Mouse (Mus musculus) c-Kit-negative CD71-positive TER-119-positive erythroid progenitor cells, embryonic 14.5 days (primary cell): ENCODE measurements around the gene D10Jhu81e.
"Not testable (repeated sequence)": the region's sequence is repeated elsewhere in the genome, so short reads cannot be mapped to it uniquely, and the experiment has no call there.

ENCODE experiments used
- DNase-seq: peaks from one replicate; pipeline ENCODE4 v3.0.0-alpha.2; 2013; ENCODE audit warnings: low read depth, low spot score

D10Jhu81e gene

DNA sequence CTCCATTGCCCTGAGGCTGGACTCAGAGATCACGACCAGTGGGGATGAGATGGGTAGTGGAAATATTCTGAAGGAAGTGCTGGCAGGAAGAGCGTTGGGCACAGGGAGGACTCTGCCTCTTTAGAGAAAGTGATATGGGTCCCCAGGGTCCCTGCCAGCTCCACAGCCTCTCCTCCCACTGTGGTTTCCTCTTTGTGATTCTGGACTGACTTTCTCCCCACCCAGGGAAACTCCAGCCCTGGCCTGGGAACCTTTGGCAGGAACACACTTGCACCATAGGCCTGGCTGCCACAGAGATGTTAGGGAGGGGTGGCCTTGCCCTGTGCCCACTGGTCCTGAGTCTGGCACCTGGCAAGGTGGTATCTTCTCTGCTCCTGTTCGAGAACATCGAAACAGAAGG lies 39.6 kb downstream of the D10Jhu81e start:
- DNase-seq = no peak

DNA sequence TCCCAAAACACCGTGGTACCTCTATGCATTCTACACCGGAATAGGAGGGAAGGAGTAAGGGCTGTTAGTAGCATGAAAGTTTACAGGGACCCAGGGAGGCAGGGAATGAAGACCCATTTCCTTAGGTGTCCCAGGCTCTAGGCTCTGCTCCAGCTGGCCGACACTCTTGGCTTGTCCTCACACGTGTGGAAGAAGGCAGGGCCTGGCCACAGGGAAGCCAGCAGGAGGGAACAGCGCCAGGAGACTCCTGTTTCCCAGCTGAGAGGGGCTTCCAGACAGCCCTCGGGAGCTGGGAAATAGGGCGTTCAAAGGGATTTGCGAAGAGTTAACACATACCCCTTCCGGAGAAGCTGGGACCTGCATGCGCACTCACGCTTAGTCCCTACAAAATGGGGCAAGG lies 40.2 kb downstream of the D10Jhu81e start:
- DNase-seq = no peak

DNA sequence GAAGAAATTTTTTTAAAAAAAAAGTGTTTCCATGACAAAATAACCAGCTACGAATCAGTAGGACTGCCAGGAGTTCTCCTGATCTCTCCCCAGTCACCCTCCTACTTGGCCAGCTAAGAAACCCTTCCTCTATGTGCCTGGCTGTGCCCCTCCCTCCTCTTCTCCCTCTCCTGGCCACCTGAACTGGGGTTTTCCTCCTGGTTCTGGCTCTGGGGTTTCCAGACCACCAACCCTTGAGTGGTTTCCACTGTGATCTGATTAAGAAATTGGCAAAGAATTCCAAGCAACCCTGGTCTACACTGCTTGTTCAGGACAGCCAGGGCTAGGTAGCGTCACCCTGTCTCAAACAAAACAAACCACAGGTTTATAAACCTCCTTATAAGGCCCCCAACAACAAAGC lies 40.9 kb downstream of the D10Jhu81e start:
- no peak for DNase-seq

DNA sequence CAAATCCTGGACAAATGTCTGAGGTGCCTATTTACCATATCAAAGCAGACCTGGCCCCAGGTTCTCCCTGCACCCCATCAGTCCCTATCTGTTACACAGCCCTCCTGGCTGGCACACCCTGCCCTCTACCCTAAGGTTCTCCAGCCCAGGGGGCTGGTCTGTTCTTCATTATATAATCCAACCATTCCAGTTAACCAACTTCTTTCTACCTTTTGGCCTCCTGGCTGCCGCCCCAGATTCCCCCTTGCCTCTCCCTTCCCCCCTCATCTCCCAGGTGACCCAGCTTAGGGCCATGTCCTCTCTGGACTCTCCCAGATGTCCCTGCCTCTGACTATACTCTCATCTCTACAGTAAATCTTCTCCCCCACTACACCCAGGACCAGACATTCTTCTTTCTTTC lies 41.7 kb downstream of the D10Jhu81e start:
- no peak for DNase-seq

DNA sequence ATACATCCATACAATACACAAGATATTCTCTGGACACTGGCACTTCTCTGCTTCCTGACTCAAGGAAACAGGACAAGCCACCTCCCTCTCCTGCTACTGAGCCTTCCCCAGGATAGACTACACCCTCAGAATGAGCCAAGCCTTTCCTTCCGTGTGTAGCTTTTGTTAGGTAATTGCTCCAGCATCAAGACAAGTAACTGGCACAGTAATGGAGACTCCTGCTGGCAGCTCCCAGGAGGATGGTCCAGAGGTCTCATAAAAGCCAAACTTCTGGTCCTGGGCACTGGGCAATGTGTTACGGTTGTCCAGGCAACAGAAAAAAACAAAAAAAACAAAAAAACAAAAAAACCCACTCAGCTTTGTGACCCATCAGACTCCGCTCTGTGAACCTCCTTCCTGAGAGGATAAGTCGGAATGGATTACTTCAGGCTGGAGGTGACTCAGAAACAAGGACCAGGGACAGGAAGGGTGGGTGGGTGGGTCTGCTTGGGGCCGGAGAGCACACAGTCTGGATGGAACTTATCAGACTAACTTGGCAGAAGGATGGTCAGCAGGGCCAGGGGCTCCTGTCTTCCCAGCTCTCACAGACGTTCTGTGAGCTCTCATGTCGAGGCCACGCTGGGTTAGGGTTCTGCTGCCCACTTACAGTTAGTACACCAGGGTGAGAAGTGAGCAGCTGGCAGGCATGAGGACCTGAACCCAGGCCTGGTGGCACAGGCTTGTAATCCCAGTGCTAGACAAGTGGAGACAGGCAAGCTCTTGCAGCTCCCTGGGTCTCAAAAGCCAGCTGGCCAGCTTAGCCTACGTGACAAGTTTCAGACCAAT lies 42.3 kb downstream of the D10Jhu81e start:
- DNase-seq = no peak

DNA sequence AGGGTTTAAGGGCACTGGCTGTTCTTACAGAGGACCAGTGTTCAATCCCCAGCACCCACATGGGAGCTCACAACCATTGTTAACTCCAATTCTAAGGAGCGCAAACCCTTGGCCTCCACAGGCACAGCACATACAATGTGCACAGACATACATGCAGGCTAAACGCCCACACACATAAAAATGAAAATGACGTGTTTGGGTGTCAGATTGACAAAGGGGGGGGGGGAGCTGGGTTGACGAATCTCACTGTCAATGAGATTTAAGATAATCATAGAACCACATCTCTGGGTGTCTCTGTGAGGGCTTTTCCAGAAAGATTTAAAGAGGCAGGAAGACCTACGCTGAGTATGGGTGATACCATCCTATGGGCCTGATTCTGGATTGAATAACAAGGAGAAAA lies 43.3 kb downstream of the D10Jhu81e start:
- DNase-seq = no peak

DNA sequence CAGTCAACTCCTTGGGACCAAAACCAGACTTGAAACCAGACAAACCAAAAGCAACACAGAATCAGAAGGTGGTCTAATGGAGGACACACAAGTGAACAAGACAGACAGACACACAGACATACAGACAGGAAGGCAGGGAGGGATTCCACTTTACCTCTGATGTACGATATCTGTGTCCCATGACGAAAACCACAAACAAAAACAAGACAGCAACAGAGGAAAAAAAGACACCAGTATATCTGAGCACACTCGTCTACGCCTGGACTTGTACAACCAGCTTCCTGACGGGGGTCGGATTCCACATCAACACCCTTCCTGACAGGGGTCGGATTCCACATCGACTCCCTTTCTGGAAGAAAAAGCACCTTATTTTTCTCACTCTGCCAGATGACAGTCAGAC lies 44.5 kb downstream of the D10Jhu81e start:
- not testable (repeated sequence) for DNase-seq

DNA sequence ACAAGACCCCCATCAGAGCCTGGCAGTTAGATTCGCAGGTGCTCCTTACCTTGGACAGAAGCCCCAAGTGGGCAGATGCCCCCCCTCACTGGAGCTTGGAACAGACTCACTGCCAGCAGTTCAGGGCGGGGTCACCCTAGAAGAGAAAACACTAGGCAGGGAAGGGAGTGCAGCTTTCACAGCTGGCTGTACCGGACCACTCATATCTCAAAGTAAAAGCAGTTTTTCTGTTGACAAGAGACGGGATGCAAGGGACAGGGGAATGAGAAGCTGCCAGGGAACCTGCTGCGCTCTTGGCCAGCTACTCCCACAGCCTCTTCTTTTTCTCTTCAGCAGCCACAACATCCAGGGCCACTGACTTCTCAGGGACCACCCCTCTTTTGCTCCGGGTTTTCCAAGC lies 45.4 kb downstream of the D10Jhu81e start:
- not testable (repeated sequence) for DNase-seq

DNA sequence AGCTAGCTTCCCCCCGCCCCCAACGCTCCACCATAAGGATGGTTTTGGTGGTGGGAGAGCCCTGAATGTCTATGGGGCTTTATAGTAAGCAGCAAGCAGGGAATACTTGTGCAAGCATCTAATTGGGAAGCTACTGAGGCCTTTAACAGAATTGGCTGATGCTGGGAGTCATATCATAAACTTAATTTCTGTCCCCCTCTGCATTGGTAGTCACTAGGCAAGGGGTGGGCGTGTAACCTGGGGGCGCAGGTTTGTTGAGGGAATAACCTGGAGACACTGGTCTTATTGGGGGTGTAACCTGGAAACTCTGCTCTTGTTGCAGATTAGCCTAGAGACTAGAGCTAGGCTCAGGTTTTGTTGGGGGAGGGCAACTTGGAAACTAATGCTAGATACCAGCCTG lies 50.2 kb downstream of the D10Jhu81e start:
- DNase-seq = no peak

DNA sequence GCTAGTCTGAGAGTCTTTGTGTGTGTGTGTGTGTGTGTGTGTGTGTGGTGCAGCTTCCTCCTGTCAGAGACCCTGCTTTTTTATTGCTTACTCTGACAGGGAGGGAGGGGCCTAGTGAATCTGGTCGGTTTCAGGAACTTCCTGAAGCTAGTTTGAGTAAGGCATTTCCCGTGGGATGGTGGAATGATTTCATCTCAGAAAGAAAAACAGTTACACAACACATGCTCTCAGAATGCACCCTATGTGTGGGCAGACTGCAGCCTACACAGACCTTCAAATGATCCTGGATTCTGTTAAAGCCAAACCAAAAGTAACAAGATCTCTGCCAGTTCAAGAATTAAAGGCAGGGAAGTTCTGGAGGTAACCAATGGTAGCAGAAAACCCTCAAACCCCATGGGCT lies 54.4 kb downstream of the D10Jhu81e start:
- DNase-seq = no peak

DNA sequence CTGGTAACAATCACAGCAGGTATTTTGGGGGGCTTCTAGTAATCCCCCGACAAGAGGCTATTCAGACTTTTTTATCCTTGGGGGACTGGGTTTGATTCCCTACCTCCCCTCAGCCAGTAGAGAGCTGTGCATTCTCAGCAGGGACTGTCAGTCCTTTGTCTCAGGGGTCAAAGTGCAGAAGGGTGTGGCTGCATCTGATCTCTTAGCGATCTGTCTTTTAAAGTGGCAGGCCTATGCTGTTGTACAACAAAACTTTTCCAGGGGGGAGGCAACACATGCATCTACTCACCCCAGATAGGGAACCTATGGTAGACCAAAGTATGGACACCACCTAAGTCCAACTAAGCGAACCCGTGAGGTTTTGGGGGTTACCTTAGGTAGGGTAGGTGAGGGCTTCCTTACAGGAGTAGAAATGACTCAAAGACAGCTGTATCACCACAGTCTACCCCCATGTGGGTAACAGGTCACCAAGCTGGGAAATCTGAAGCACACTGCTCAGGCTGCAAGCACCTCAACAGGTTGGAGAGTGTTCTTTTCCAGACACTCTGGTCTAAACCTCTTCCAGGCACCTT lies 55.0 kb downstream of the D10Jhu81e start:
- DNase-seq = no peak
